ENCODE assay signal across 8 mouse cellular contexts in the genomic region with DNA sequence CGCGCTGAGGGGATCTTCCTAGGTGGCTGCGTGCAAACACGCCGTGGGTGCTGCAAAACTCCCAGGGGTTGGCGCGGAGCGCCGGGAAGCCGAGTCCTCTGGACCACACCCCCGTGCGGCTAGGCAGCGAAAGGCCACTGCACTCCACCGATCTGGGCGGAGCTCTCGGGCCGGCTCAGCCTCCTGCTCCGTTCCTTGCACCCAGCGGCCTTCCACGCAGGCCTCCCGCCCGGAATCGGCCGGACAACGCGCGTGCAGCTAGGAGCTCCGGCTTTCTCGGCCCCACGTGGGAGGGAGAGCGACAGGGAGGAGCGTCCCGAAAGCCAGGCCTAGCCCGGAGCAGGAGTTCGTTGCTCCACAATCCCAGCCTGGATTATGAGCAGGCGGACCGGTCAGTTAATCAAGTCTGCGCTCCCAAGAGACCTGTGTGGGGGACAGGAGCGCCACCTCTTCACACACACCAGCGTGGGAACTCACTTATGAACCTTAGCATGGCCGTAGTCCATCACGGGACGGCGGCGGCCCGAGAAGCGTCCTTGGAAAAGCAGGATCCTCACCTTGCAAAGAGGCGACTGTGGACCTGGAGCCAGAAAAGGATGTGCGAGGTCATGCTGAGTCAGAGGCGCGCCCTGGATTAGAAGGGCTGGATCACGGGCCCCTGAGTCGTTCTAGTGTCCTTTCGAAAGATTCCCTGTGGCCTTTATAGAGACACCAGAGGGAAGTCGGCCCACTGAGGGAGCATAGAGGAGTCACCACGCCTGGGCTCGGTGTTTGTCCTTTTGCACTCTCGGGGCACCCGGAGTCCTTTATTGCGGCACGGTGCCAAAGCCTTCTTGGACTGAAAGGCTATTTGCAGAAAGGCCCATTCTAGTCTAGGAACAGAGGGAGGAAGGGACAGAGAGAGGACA. TPM values are rescaled to one million over a fixed set of nuclear protein-coding genes. Genes with fewer than 3 reads are reported as not detected.
A peak's percentile ranks its signal among the peaks of the same experiment; 100 is the strongest.
DNase-seq lines count a peak whose midpoint lies in the region; ATAC-seq and TF ChIP-seq lines count a peak whose summit lies in the region.

A gene (minus strand): TSS at position 47 of the 908 bp plus-strand sequence.

- 2% methylated on average over 61 of the region's 61 CpGs for WGBS in hindbrain, embryonic 15.5 days
- 2% methylated on average over 61 of the region's 61 CpGs for WGBS in macrophage (ENCODE audit: missing documents)

- H3K27ac ChIP-seq in gastrocnemius, adult 2 months, result peak within 1 kb of the TSS; percentile 90
- peak within 1 kb of the TSS; percentile 42 for H3K27ac ChIP-seq in hindbrain, embryonic 15.5 days (replicated peaks)
- peak within 1 kb of the TSS; percentile 58 for H3K27ac ChIP-seq in left cerebral cortex, adult 2 months
- peak within 1 kb of the TSS; percentile 84 for H3K27ac ChIP-seq in macrophage

- peaks cover 26% of the 10 kb centered on the region for H3K4me1 ChIP-seq in hindbrain, embryonic 15.5 days (replicated peaks)

- peak; percentile 91 to 96 for DNase-seq in adrenal gland, adult (ENCODE audit: inconsistent age in 2 of 2, low spot score in 1 of 2)
- DNase-seq in gastrocnemius, adult 2 months, result peak; percentile 92
- peak; percentile 63 to 73 for DNase-seq in left cerebral cortex, adult 2 months (ENCODE audit: extremely low spot score in 1 of 2, low spot score in 2 of 2)
- peak; percentile 86 for DNase-seq in retina, postnatal 1 day
- peak; percentile 29 for DNase-seq in urinary bladder, postnatal 10 days (ENCODE audit: low spot score)

- intact Hi-C loops in gastrocnemius, adult 2 months (cut with DNase I), result loop anchor here (2.0 kb wide), 1 partner anchor 25 kb away; no protein-coding TSS in a partner anchor
- intact Hi-C loops in left cerebral cortex, adult 2 months (cut with DNase I), result loop anchor here (2.0 kb wide), 1 partner anchor 25 kb away; no protein-coding TSS in a partner anchor

- H3K36me3 ChIP-seq in hindbrain, embryonic 15.5 days, result no peaks in the 10 kb centered on the region
- no peaks in the 10 kb centered on the region for H3K36me3 ChIP-seq in macrophage (ENCODE audit: inconsistent target)

- no peaks in the 10 kb centered on the region for H3K27me3 ChIP-seq in hindbrain, embryonic 15.5 days

- peak; percentile 54 for TF ChIP-seq CTCF in gastrocnemius, adult 2 months (IDR thresholded peaks at IDR 0.05)
- TF ChIP-seq CTCF in left cerebral cortex, adult 2 months (IDR thresholded peaks at IDR 0.05), result peak; percentile 34; the same call in 1 of the 2 replicates

- H3K9ac ChIP-seq in hindbrain, embryonic 15.5 days, result peak within 1 kb of the TSS; percentile 59

- peak within 1 kb of the TSS; percentile 74 for H3K4me3 ChIP-seq in gastrocnemius, adult 2 months
- H3K4me3 ChIP-seq in hindbrain, embryonic 15.5 days, result peak within 1 kb of the TSS; percentile 57
- peak within 1 kb of the TSS; percentile 66 for H3K4me3 ChIP-seq in left cerebral cortex, adult 2 months
- peak within 1 kb of the TSS; percentile 43 for H3K4me3 ChIP-seq in macrophage (ENCODE audit: inconsistent target)

- H3K79me2 ChIP-seq in macrophage (ENCODE audit: inconsistent target), result no peaks in the 10 kb centered on the region

- peak within 1 kb of the TSS; percentile 97 for H3K4me2 ChIP-seq in hindbrain, embryonic 15.5 days

- H3K9me3 ChIP-seq in hindbrain, embryonic 15.5 days, result no peaks in the 10 kb centered on the region

- ATAC-seq in common myeloid progenitor, adult 5-6 weeks (replicated peaks; ENCODE audit: low read depth, poor library complexity, severe bottlenecking), result peak; percentile 76
- peak; percentile 86 for ATAC-seq in hindbrain, embryonic 15.5 days (ENCODE audit: low FRiP score, low read depth)

RNA-seq across cellular contexts. Expression of the gene that starts here (rescaled TPM):
- 4.8 and 6.5 TPM in 2 replicates for total RNA-seq in common myeloid progenitor, adult 5-6 weeks (2017)
- 1 to 10 TPM; 1.9 to 2.6 TPM for total RNA-seq in gastrocnemius, adult 2 months (2021)
- 4.4 and 5.3 TPM in 2 replicates for polyA plus RNA-seq in hindbrain, embryonic 15.5 days (2015; fragmentation: Nextera tagmentation; extraction: Ambion mirVana)
- total RNA-seq in left cerebral cortex, adult 2 months (2021), result 1 to 10 TPM; 8.5 to 8.8 TPM
- 10 to 100 TPM in 13 of 26 experiments, 1 to 10 TPM in 13; 1.9 to 32.1 (median 9.7) TPM for total RNA-seq in macrophage (2018; cell fraction: chromatin; rRNA removed)
- 1 to 10 TPM; 1.8 to 7.3 (median 3.7) TPM for total RNA-seq in macrophage (2018; cell fraction: cytosol; rRNA removed)
- total RNA-seq in macrophage (2018; cell fraction: nucleus; rRNA removed), result 10 to 100 TPM in 5 of 26 experiments, 1 to 10 TPM in 21; 1.1 to 17.3 (median 6.6) TPM
- 2.7 to 8.2 TPM (median 6.2 TPM) in 3 replicates for polyA plus RNA-seq in macrophage (2018)

Comparison
In these comparisons a context has a peak if more than half of its experiments do, and no peak if none do; other contexts are left out.
1. Peak in every context shown above with its lines: DNase-seq, ATAC-seq, H3K4me3 ChIP-seq and H3K27ac ChIP-seq.
2. DNase-seq: peak in every context shown above with its lines; median percentile 94 in adrenal gland, adult; 92 in gastrocnemius, adult 2 months; 86 in retina, postnatal 1 day; 68 in left cerebral cortex, adult 2 months; 29 in urinary bladder, postnatal 10 days.